Mouse (Mus musculus) embryo, embryonic 10.5 days (tissue): Measurements from ENCODE around the gene Olfr705.
"Not testable (repeated sequence)": the region's sequence is repeated elsewhere in the genome, so short reads cannot be mapped to it uniquely, and the experiment has no call there.

Experiments used
- DNase-seq: peaks from one replicate; pipeline ENCODE4 v3.0.0-alpha.2; 2015; ENCODE audit warnings: low spot score

The Olfr705 gene

GRCm38 (mm10) chr7:106876791-106877190 is at the start of gene Olfr705:
TSS of gene Olfr705 (minus strand) at chr7:106876891.
- no peak for DNase-seq

DNA sequence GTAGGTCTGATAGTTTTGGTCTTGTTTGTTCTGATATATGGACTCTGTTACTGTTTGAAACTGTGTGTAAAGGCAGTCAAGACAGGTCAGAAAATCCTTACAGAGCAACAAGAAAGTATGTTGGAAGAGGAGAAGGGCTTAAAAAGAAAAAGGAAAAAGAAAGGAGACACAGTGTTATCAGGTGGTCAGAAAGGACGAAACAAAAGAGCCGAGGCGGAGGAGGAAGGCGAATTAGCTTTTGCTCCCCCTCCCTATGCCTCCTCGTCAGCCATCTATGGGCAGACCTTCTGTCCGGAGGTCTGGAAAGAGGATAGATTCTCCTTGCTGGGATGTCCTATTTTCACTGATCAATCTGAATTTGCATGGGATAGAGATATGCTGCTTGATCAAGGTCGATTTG is 44.3 kb upstream of the Olfr705 start:
- not testable (repeated sequence) for DNase-seq

- DNase-seq, result no peak
Observed at GRCm38 (mm10) chr7:106907676-106908075, 31.0 kb upstream of the Olfr705 start, which contains the start of gene Olfr1532-ps1. TSS of gene Olfr1532-ps1 (plus strand) at chr7:106908001.

DNA sequence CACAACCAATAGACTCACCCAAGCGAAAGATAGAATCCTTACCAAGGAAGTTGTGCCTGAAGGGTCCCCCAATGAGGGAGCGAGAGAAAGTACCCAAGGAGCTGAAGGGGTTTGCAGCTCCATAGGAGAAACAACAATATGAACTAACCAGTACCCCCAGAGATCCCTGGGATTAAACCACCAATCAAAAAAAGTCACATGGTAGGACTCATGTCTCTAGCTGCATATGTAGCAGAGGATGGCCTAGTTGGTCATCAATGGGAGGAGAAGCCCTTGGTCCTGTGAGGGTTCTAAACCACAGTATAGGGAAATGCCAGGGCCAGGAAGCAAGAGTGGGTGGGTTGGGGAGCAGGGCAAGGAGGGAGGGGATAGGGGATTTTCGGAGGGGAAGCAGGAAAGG is 24.4 kb upstream of the Olfr705 start, which contains the start of gene Olfr707:
TSS of gene Olfr707 (minus strand) at position 101 of the 400 bp plus-strand sequence.
- DNase-seq, result not testable (repeated sequence)

DNA sequence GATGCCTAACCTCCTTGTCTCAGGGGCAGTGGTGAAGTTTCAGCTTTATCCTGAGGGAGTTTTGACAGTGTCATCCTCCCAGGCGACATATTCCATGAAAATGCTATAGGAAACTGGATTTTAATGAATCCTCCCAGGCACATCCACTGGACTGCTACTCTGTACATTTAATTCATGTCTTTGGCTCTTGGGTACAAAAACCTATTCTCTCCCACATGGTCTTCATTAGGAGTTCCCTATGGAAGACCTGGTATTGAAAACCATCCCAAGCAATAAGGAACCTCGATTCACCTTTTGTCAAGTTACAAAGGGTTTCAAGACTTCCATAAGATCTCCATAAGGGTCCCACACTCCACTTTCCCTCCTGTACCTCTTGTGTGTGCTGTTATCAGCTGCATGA is 11.4 kb upstream of the Olfr705 start, which contains the start of gene Olfr706:
TSS of gene Olfr706 (minus strand) at position 101 of the 400 bp plus-strand sequence.
- no peak for DNase-seq

DNA sequence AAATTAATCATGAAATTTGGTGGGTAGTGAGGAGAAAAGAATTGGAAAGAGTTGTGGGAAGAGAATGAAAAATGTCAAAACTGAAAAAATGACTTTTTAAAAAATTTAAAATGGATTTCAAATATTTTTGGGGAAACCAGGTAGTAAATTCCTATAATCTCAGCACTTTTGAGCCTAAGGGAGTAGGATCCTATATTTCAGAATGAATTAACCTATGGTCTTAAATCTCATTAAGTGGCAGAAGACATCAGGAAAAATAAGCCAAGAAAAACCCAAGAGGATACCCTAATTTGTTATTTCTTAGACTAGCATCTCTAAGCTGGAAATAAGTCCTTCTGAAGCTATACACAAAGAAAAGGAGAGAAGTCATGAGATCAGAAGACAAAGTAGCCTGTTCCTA is 13.8 kb downstream of the Olfr705 start, which contains the start of gene Olfr704:
TSS of gene Olfr704 (plus strand) at position 301 of the 400 bp plus-strand sequence.
- no peak for DNase-seq

GRCm38 (mm10) chr7:106843060-106843459 is 33.6 kb downstream of the Olfr705 start, which contains the start of gene Olfr703:
TSS of gene Olfr703 (plus strand) at chr7:106843360.
- no peak for DNase-seq

DNA sequence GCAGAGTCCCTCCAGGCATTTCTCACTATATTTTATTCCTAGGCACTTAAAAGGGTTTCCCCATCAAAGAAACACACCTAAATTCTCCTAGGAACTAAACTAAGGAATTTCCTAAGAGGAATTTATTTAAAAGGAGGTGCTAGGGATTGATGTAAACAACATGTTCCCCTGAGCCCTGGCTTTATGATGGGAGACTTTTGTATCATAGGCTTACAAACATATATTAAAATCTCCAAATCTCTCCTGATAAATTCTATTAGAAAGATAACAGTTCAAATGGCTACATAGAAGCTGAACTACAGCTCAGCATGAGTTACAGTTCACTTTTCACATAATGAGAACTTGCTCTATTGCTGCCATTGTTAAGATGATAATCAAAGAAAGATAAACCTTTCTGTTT is 42.9 kb downstream of the Olfr705 start, which contains the start of gene Olfr702:
TSS of gene Olfr702 (minus strand) at position 101 of the 400 bp plus-strand sequence.
- DNase-seq, result no peak
